Mouse (Mus musculus) CH12.LX (cell line): ENCODE measurements at regions not wholly inside any gene's neighbourhood (a gene's known extent, or its start where the extent isn't known, plus 50 kb on each side); places are given as distances from the start of the nearest gene placed in this dataset.
A peak's percentile ranks its signal among the peaks of the same experiment; 100 is the strongest.

ENCODE experiments used
- DNase-seq: peaks from one replicate; pipeline ENCODE4 v3.0.0-alpha.2; 2013; ENCODE audit errors: extremely low read depth
- H3K27ac ChIP-seq: 2 replicates; pipeline ENCODE4 v1.5.1; 2012; ENCODE audit warnings: low read depth, mild to moderate bottlenecking, control low read depth, moderate library complexity; ENCODE audit not compliant: insufficient read depth
- H3K27me3 ChIP-seq: replicated peaks from 2 replicates; pipeline ENCODE3; 2012; ENCODE audit warnings: inconsistent platforms
- H3K36me3 ChIP-seq, 2 experiments: replicated peaks in 1 of 2; 2 replicates each; pipeline versions ENCODE3 to v1.6.1; 2012; ENCODE audit warnings: inconsistent platforms in 1 of 2, low read length in 1 of 2, mild to moderate bottlenecking in 1 of 2, mixed read lengths in 1 of 2, moderate library complexity in 1 of 2; ENCODE audit not compliant: control insufficient read depth in 1 of 2, insufficient read depth in 1 of 2
- H3K4me1 ChIP-seq, 2 experiments: 2 replicates each; pipeline ENCODE4 v1.6.1; 2012; ENCODE audit warnings: inconsistent platforms in 1 of 2, moderate library complexity in 1 of 2; ENCODE audit not compliant: insufficient read depth in 2 of 2, control insufficient read depth in 1 of 2
- H3K4me2 ChIP-seq: 2 replicates; pipeline ENCODE4 v1.6.1; 2012; ENCODE audit warnings: low read depth, mild to moderate bottlenecking, control low read depth; ENCODE audit not compliant: poor library complexity, insufficient read depth, severe bottlenecking
- H3K4me3 ChIP-seq, 3 experiments: fragments of 150-350 bp in 1 of 3; sonication (generic) in 1 of 3; replicated peaks in 1 of 3; 2 replicates each; pipeline versions ENCODE3 to v1.5.1; 2011 to 2012; ENCODE audit warnings: low read depth in 2 of 3, low read length in 2 of 3, mild to moderate bottlenecking in 2 of 3, moderate library complexity in 2 of 3, control low read depth in 1 of 3, improper control_type of control experiment in 1 of 3, inconsistent platforms in 1 of 3, mixed read lengths in 1 of 3; ENCODE audit not compliant: poor library complexity in 1 of 3
- H3K79me2 ChIP-seq: replicated peaks from 2 replicates; pipeline ENCODE4 v1.6.1; 2012; ENCODE audit warnings: mild to moderate bottlenecking, moderate library complexity; ENCODE audit not compliant: control insufficient read depth, poor library complexity, insufficient read depth, severe bottlenecking; ENCODE audit errors: extremely low read depth
- H3K9ac ChIP-seq: 2 replicates; pipeline ENCODE4 v1.6.1; 2012; ENCODE audit warnings: low read depth, mild to moderate bottlenecking, control low read depth, moderate library complexity; ENCODE audit not compliant: insufficient read depth
- H3K9me3 ChIP-seq: replicated peaks from 2 replicates; pipeline ENCODE3; 2012; ENCODE audit warnings: low read length, inconsistent platforms, mixed read lengths
- CHD1 ChIP-seq: IDR thresholded peaks from 2 replicates; pipeline ENCODE4 v1.6.1; 2012; ENCODE audit warnings: low read depth, low read length, improper control_type of control experiment, inconsistent platforms
- E2F4 ChIP-seq: IDR thresholded peaks from 2 replicates; pipeline ENCODE4 v1.6.1; 2011; ENCODE audit warnings: low read depth, low read length, improper control_type of control experiment; ENCODE audit not compliant: insufficient replicate concordance
- ELF1 ChIP-seq: IDR thresholded peaks from 2 replicates; pipeline ENCODE4 v1.6.1; 2014; ENCODE audit warnings: low read depth, mild to moderate bottlenecking, inconsistent platforms, low read length, improper control_type of control experiment
- ETS1 ChIP-seq: conservative IDR thresholded peaks from 2 replicates; pipeline ENCODE4 v1.6.1; 2012; ENCODE audit warnings: low read depth, mild to moderate bottlenecking, inconsistent platforms, low read length, improper control_type of control experiment, moderate library complexity
- IRF4 ChIP-seq: IDR thresholded peaks from 2 replicates; pipeline ENCODE4 v1.6.1; 2014; ENCODE audit warnings: low read depth, mild to moderate bottlenecking, inconsistent platforms, low read length, improper control_type of control experiment
- JUN ChIP-seq: IDR thresholded peaks from 2 replicates; pipeline ENCODE4 v1.6.1; 2011; ENCODE audit warnings: low read depth, mild to moderate bottlenecking, low read length, improper control_type of control experiment, moderate library complexity; ENCODE audit not compliant: insufficient read depth
- KAT2A ChIP-seq: IDR thresholded peaks from 2 replicates; pipeline ENCODE4 v1.6.1; 2012; ENCODE audit warnings: low read length, improper control_type of control experiment, inconsistent platforms; ENCODE audit not compliant: insufficient replicate concordance
- MAFK ChIP-seq: IDR thresholded peaks from 2 replicates; pipeline ENCODE4 v1.6.1; 2011; ENCODE audit warnings: low read length, improper control_type of control experiment; ENCODE audit not compliant: insufficient replicate concordance
- MEF2A ChIP-seq: IDR thresholded peaks from 2 replicates; pipeline ENCODE4 v1.6.1; 2014; ENCODE audit warnings: low read depth, mild to moderate bottlenecking, inconsistent platforms, low read length, improper control_type of control experiment, borderline replicate concordance
- NRF1 ChIP-seq: IDR thresholded peaks from 2 replicates; pipeline ENCODE4 v1.6.1; 2014; ENCODE audit warnings: low read depth, mild to moderate bottlenecking, inconsistent platforms, low read length, improper control_type of control experiment, moderate library complexity
- PAX5 ChIP-seq: IDR thresholded peaks from 2 replicates; pipeline ENCODE4 v1.6.1; 2012; ENCODE audit warnings: low read length, inconsistent platforms, mixed read lengths
- POLR2A ChIP-seq: IDR thresholded peaks from 2 replicates; pipeline ENCODE4 v1.6.1; 2011; ENCODE audit warnings: low read depth, mild to moderate bottlenecking, improper control_type of control experiment, low read length
- POLR2AphosphoS2 ChIP-seq: IDR thresholded peaks from 2 replicates; pipeline ENCODE4 v1.6.1; 2011; ENCODE audit warnings: low read depth, low read length, improper control_type of control experiment
- SIN3A ChIP-seq: IDR thresholded peaks from 2 replicates; pipeline ENCODE4 v1.6.1; 2012; ENCODE audit warnings: low read length, improper control_type of control experiment, inconsistent platforms
- SMC3 ChIP-seq: IDR thresholded peaks from 2 replicates; pipeline ENCODE4 v1.6.1; 2011; ENCODE audit warnings: low read depth, low read length, improper control_type of control experiment
- TBP ChIP-seq: conservative IDR thresholded peaks from 2 replicates; pipeline ENCODE4 v1.6.1; 2011; ENCODE audit warnings: low read depth, low read length, improper control_type of control experiment
- ZC3H11A ChIP-seq: IDR thresholded peaks from 2 replicates; pipeline ENCODE4 v1.6.1; 2012; ENCODE audit warnings: low read depth, mild to moderate bottlenecking, inconsistent platforms, low read length, improper control_type of control experiment
- ZNF384 ChIP-seq: IDR thresholded peaks from 2 replicates; pipeline ENCODE4 v1.6.1; 2012; ENCODE audit warnings: low read depth, low read length, improper control_type of control experiment, inconsistent platforms
- dilution Hi-C: fragments of 300-500 bp; cut with MboI; formaldehyde crosslinking; loops from 2 replicates; pipeline ENCODE4 v1.14.3; 2020; ENCODE audit warnings: low sequenced_read_pairs; ENCODE audit not compliant: extremely low pct_unique_long_range_greater_than_20kb, extremely low pct_ligation_motif_present
- in situ Hi-C: fragments of 300-500 bp; cut with MboI; formaldehyde crosslinking; loops from 3 replicates; pipeline ENCODE4 v1.14.3; 2019; ENCODE audit warnings: low sequenced_read_pairs, low pct_ligation_motif_present, low pct_unique_long_range_greater_than_20kb, mixed read lengths

GRCm38 (mm10) chr12:16058255-16058654 is 241.5 kb upstream of the Trib2 start:
- Histone ChIP-seq H3K79me2 (no peaks in the 10 kb centered on the region), H3K27ac (no peak overlapping the region), H3K9me3 (no peaks in the 10 kb centered on the region), H3K27me3 (no peaks in the 10 kb centered on the region), H3K4me1 (peaks cover 0 to 26% of the 10 kb centered on the region in 2 experiments; a peak in 2 of 4 replicates), H3K36me3 (no peaks in the 10 kb centered on the region), H3K4me3 (no peak overlapping the region), H3K4me2 (no peak overlapping the region), H3K9ac (no peak overlapping the region)
- in situ Hi-C loops = no loop called here
- TF ChIP-seq IRF4 = no peak
- TF ChIP-seq POLR2AphosphoS2 = no peak
- no peak for TF ChIP-seq PAX5
- no peak for TF ChIP-seq NRF1
- TF ChIP-seq JUN = no peak
- TF ChIP-seq CHD1 = no peak
- TF ChIP-seq ZNF384 = no peak
- TF ChIP-seq KAT2A = no peak
- TF ChIP-seq TBP = no peak
- no peak for TF ChIP-seq POLR2A
- no peak for TF ChIP-seq SMC3
- TF ChIP-seq ZC3H11A = no peak
- no peak for TF ChIP-seq ELF1
- no peak for TF ChIP-seq MAFK
- no peak for TF ChIP-seq ETS1
- no peak for TF ChIP-seq MEF2A
- no peak for TF ChIP-seq SIN3A
- no peak for TF ChIP-seq E2F4
- peak; percentile 15 for DNase-seq
- dilution Hi-C loops = no loop called here

GRCm38 (mm10) chr12:16056831-16057230 is 240.1 kb upstream of the Trib2 start:
- in situ Hi-C loops (no loop called here), dilution Hi-C loops (no loop called here)
- H3K36me3 ChIP-seq = no peaks in the 10 kb centered on the region
- no peak overlapping the region for H3K4me2 ChIP-seq
- no peaks in the 10 kb centered on the region for H3K79me2 ChIP-seq
- no peaks in the 10 kb centered on the region for H3K9me3 ChIP-seq
- no peak overlapping the region for H3K27ac ChIP-seq
- TF ChIP-seq POLR2A = no peak
- TF ChIP-seq ZC3H11A = no peak
- TF ChIP-seq JUN = no peak
- no peak overlapping the region for H3K9ac ChIP-seq
- H3K4me1 ChIP-seq = peaks cover 0 to 26% of the 10 kb centered on the region in 2 experiments; a peak in 2 of 4 replicates
- DNase-seq = no peak
- H3K27me3 ChIP-seq = no peaks in the 10 kb centered on the region
- no peak overlapping the region for H3K4me3 ChIP-seq
